Mouse (Mus musculus) midbrain, postnatal 0 days (tissue): ENCODE data around the gene Zdhhc22. TPM values are rescaled to one million over a fixed set of nuclear protein-coding genes. Genes with fewer than 3 reads are reported as not detected.
A peak's percentile ranks its signal among the peaks of the same experiment; 100 is the strongest.

ENCODE experiments used
- ATAC-seq: fragments of 200-750 bp; cut with Nextera tagmentation; 2 replicates; pipeline ENCODE4 v1.8.0; 2017; ENCODE audit warnings: moderate number of reproducible peaks, mild to moderate bottlenecking, moderate TSS enrichment, moderate library complexity; ENCODE audit not compliant: low FRiP score
- DNase-seq: peaks from one replicate; pipeline ENCODE4 v3.0.0-alpha.2; 2015; ENCODE audit warnings: low spot score
- H3K27ac ChIP-seq: fragments of 300-500 bp; sonication (generic); 2 replicates; pipeline ENCODE4 v1.5.1; 2014; ENCODE audit warnings: low read depth, mild to moderate bottlenecking, low read length, mixed read lengths
- H3K27me3 ChIP-seq: fragments of 300-500 bp; sonication (generic); 2 replicates; pipeline ENCODE4 v1.6.1; 2014; ENCODE audit warnings: low read length, control low read depth, mixed read lengths; ENCODE audit not compliant: insufficient read depth
- H3K36me3 ChIP-seq: fragments of 300-500 bp; sonication (generic); 2 replicates; pipeline ENCODE4 v1.6.1; 2014; ENCODE audit warnings: low read length, control low read depth, mixed read lengths; ENCODE audit not compliant: insufficient read depth
- H3K4me1 ChIP-seq: fragments of 300-500 bp; sonication (generic); 2 replicates; pipeline ENCODE4 v1.6.1; 2014; ENCODE audit warnings: mild to moderate bottlenecking, control low read depth, antibody characterized with exemption, low read length, mixed read lengths; ENCODE audit not compliant: insufficient read depth
- H3K4me2 ChIP-seq: fragments of 300-500 bp; sonication (generic); 2 replicates; pipeline ENCODE4 v1.6.1; 2014; ENCODE audit warnings: low read depth, mild to moderate bottlenecking, low read length, mixed read lengths; ENCODE audit not compliant: poor library complexity, severe bottlenecking
- H3K4me3 ChIP-seq: fragments of 300-500 bp; sonication (generic); 2 replicates; pipeline ENCODE4 v1.5.1; 2014; ENCODE audit warnings: low read depth, mild to moderate bottlenecking, low read length, moderate library complexity
- H3K9ac ChIP-seq: fragments of 300-500 bp; sonication (generic); replicated peaks from 2 replicates; pipeline ENCODE4 v1.6.1; 2014; ENCODE audit warnings: mild to moderate bottlenecking, low read length, moderate library complexity, mixed read lengths; ENCODE audit not compliant: poor library complexity, severe bottlenecking
- H3K9me3 ChIP-seq: fragments of 300-500 bp; sonication (generic); 2 replicates; pipeline ENCODE4 v1.6.1; 2016; ENCODE audit warnings: low read length, control low read depth
- CTCF ChIP-seq: IDR thresholded peaks from 2 replicates; pipeline ENCODE4 v1.5.1; 2016; ENCODE audit warnings: antibody characterized with exemption, mild to moderate bottlenecking
- WGBS: fragments of 180-500 bp; shearing (Covaris S2); extraction: QIAGEN DNeasy Blood & Tissue Kit; methylation state at CpG from one replicate; pipeline ENCODE4 v1.1.7; 2014; 5-methylcytosine and 5-hydroxymethylcytosine counted together
- polyA plus RNA-seq: library from polyadenylated mRNA; unstranded; fragments of >200 nt; fragmentation: Nextera tagmentation; extraction: Ambion mirVana; gene quantifications from 2 replicates; pipeline ENCODE4 v1.2.1, GENCODE M21; 2015
- total RNA-seq: library from RNA; depleted of rRNA; stranded (reverse); fragments of >200 nt; gene quantifications from 2 replicates; pipeline ENCODE4 v1.2.3, GENCODE M21; 2014

Gene Zdhhc22
- total and polyA plus RNA-seq, 2 experiments from 2014 or later = 21.9 to 32.2 TPM

GRCm38 (mm10) chr12:87000840-87001176, 10.6 kb upstream of the Zdhhc22 start:
- H3K36me3 ChIP-seq = no peaks in the 10 kb centered on the region
- no peak for DNase-seq
- no peaks in the 10 kb centered on the region for H3K9me3 ChIP-seq
- peak; percentile 32; the same call in 1 of the 2 replicates for ATAC-seq
- peaks cover 8% of the 10 kb centered on the region; the same call in 1 of the 2 replicates for H3K4me1 ChIP-seq
- H3K27me3 ChIP-seq = no peaks in the 10 kb centered on the region
- H3K4me3 ChIP-seq = no peak overlapping the region
- no peak; the same call in 1 of the 2 replicates for TF ChIP-seq CTCF
- no peak overlapping the region for H3K27ac ChIP-seq
- H3K4me2 ChIP-seq = no peak overlapping the region
- WGBS = 31% methylated on average over 6 of the region's 6 CpGs
- no peak overlapping the region for H3K9ac ChIP-seq

DNA sequence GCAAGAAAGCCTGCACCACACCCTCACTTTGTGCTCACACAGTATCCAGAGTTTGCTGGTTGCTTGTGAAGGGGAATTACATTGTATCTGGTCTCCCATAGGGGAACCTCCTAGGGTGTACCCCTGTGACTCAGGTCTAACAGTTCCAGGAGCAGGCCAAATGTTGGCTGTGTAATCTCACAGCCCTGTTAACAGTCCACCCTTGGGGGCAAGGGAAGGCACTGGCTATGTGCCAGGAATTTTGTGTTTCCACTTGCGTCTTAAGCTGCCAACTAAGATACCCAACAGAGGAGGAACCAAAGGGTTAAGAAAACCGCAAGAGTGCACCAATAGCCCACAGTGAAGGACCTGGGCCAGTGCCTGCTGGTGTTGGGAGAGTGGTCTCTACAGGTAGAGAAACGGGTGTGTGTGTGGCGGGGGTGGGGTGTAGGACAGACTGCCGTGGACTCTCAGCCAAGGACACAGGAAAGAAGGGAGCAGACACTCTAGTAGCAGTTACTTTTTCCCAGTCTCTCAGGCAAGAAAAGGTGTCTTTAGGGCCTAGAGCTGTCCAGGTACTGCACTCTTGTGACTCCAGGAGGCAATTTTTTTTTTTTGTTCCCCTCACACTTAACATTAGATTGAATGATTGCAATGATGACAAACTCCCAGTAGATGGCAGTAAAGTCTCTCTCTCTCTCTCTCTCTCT, 10.1 kb upstream of the Zdhhc22 start:
- Histone ChIP-seq H3K27me3 (no peaks in the 10 kb centered on the region), H3K4me3 (no peak overlapping the region), H3K36me3 (no peaks in the 10 kb centered on the region), H3K4me2 (no peak overlapping the region), H3K9me3 (no peaks in the 10 kb centered on the region), H3K9ac (no peak overlapping the region), H3K4me1 (peaks cover 8% of the 10 kb centered on the region; the same call in 1 of the 2 replicates), H3K27ac (no peak overlapping the region)
- WGBS = 50% methylated on average over 5 of the region's 5 CpGs
- peak; percentile 21; the same call in 1 of the 2 replicates for ATAC-seq
- peak; percentile 89 for DNase-seq
- peak; percentile 78 for TF ChIP-seq CTCF

GRCm38 (mm10) chr12:86999283-86999820, 9.1 kb upstream of the Zdhhc22 start:
- no peak overlapping the region for H3K4me2 ChIP-seq
- TF ChIP-seq CTCF = peak; percentile 42
- H3K27me3 ChIP-seq = no peaks in the 10 kb centered on the region
- WGBS = 74% methylated on average over 10 of the region's 10 CpGs
- H3K27ac ChIP-seq = no peak overlapping the region
- no peak for DNase-seq
- H3K36me3 ChIP-seq = no peaks in the 10 kb centered on the region
- no peak overlapping the region for H3K4me3 ChIP-seq
- H3K9ac ChIP-seq = no peak overlapping the region
- ATAC-seq = no peak
- no peaks in the 10 kb centered on the region for H3K9me3 ChIP-seq
- peaks cover 5% of the 10 kb centered on the region; the same call in 1 of the 2 replicates for H3K4me1 ChIP-seq

DNA sequence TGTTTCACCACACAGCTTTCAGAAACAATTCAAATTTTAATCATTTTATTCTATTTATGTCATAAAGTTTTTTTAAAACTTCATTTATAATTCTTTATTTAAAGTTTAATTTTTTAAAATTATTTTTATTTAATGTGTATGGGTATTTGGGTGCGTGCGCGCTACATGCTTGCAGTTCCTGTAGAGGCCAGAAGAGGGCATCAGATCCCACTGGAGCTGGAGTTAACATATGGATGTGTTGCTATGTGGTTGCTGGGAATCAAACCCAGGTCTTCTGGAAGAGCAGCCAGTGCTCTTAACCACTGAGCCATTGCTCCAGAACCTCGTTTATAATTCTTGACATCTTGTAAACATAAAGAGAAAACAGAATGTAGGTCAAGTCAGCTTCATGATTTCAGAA, 8.5 kb upstream of the Zdhhc22 start:
- Histone ChIP-seq H3K27me3 (no peaks in the 10 kb centered on the region), H3K4me3 (no peak overlapping the region), H3K4me2 (no peak overlapping the region), H3K4me1 (peaks cover 5% of the 10 kb centered on the region; the same call in 1 of the 2 replicates), H3K9ac (no peak overlapping the region), H3K9me3 (no peaks in the 10 kb centered on the region), H3K27ac (no peak overlapping the region), H3K36me3 (no peaks in the 10 kb centered on the region)
- WGBS = 94% methylated on average over 4 of the region's 4 CpGs
- TF ChIP-seq CTCF = peak; percentile 55
- DNase-seq = no peak
- no peak for ATAC-seq

DNA sequence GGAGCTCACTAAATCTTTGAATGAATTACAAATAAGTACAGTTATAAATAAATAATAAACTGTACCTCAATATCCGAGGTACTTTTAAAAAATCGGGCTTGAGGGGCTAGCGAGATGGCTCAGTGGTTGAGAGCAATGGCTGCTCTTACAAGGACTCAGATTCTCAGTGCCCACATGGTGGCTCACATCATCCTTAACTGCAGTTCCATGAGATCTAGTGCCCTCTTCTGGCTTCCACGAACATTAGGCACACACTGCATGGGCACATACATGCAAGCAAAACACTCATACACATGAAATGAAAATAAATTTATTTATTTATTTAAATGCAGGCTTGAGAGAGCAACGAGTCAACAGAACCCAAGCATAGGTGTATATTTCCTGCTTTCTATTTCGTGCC, 5.7 kb upstream of the Zdhhc22 start:
- no peak for ATAC-seq
- H3K9me3 ChIP-seq = no peaks in the 10 kb centered on the region
- peak; percentile 38; the same call in 1 of the 2 replicates for TF ChIP-seq CTCF
- H3K27me3 ChIP-seq = no peaks in the 10 kb centered on the region
- 80% methylated on average over 6 of the region's 6 CpGs for WGBS
- no peak overlapping the region for H3K4me3 ChIP-seq
- H3K27ac ChIP-seq = no peak overlapping the region
- peaks cover 17% of the 10 kb centered on the region for H3K4me1 ChIP-seq
- no peak overlapping the region for H3K4me2 ChIP-seq
- no peak for DNase-seq
- no peak overlapping the region for H3K9ac ChIP-seq
- no peaks in the 10 kb centered on the region for H3K36me3 ChIP-seq

- 31% methylated on average over 3 of the region's 3 CpGs for WGBS
Observed at GRCm38 (mm10) chr12:86994776-86995175, 4.5 kb upstream of the Zdhhc22 start.

More at GRCm38 (mm10) chr12:86994776-86995175, 4.5 kb upstream of the Zdhhc22 start:
- Histone ChIP-seq H3K9ac (no peak overlapping the region), H3K36me3 (no peaks in the 10 kb centered on the region), H3K4me2 (no peak overlapping the region), H3K4me1 (peaks cover 19% of the 10 kb centered on the region), H3K4me3 (no peak overlapping the region), H3K9me3 (no peaks in the 10 kb centered on the region), H3K27me3 (no peaks in the 10 kb centered on the region), H3K27ac (no peak overlapping the region)
- ATAC-seq = no peak
- no peak for DNase-seq
- no peak for TF ChIP-seq CTCF
